Mouse (Mus musculus): ENCODE data around the gene Exoc2. TPM values are rescaled to one million over a fixed set of nuclear protein-coding genes. Genes with fewer than 3 reads are reported as not detected.

Exoc2 gene
- total RNA-seq, 2 experiments from 2014 or later = 33.9 to 36.3 TPM

- DNase-seq (ENCODE audit: low spot score in 2 of 2) = no peak
Observed at GRCm38 (mm10) chr13:30831369-30831768, 142.5 kb downstream of the Exoc2 start.

DNA sequence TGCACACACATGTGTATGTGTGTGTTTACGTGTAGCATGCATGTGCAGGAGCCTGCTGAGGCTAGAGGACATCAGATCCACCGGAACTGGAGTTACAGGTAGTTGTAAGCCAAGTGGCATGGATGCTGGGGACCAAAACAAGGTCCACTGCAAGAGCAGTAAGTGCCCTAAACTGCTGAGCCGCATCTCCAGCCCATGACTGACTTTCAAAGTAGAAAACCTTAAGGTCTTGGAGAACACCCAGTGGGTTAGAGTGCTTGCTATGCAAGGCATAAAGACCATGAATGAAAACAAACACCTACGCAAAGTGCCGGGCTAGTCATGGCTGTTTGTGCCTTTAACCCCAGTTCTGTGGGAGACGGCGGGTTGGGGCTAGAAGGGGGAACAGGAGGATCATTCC lies 147.4 kb downstream of the Exoc2 start:
- no peak for DNase-seq (ENCODE audit: low spot score in 2 of 2)

GRCm38 (mm10) chr13:30824903-30825302 lies 149.0 kb downstream of the Exoc2 start:
- no peak for DNase-seq (ENCODE audit: low spot score in 2 of 2)

DNA sequence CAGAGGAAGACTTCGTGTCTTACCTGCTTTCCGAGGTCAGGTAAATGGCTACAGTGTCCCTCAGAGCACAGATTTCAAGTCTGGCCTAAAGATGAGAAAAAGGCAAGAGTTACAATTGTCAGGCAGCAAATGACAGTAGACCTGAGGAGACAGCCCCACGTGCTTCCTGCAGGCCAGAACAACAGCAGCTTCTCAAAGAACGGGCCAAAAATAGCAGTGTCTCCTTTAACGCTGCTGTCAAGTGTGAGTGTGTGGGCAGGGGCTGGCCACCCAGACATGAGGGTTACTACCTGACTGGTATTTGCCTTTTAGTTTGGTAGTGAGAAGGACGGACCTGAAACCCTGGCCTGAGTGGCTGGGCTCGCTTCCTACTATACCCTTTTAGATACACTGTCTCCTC lies 153.3 kb downstream of the Exoc2 start:
- no peak for DNase-seq (ENCODE audit: low spot score in 2 of 2)

- no peak for DNase-seq (ENCODE audit: low spot score in 2 of 2)
Observed at GRCm38 (mm10) chr13:30819891-30820290, 154.0 kb downstream of the Exoc2 start.

DNA sequence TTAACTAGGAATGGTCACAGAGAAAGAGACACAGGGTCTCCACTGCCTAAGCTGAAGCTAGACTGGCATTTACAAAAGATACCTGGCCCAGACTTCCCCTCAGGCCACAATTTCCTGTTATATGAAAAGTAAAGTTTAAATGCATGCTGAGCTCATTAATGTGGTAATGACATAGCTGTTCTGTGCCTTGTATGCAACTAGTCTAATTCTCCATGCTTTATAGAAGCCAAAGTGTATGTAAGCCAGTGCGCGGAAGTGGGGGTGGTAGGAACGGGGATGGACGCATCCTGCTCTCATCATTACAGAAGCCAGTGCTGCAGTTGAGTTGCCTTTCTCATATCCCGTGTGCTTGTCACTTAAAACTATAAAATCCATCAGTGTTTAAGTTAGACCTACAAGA lies 156.5 kb downstream of the Exoc2 start:
- DNase-seq (ENCODE audit: low spot score in 2 of 2) = no peak

DNA sequence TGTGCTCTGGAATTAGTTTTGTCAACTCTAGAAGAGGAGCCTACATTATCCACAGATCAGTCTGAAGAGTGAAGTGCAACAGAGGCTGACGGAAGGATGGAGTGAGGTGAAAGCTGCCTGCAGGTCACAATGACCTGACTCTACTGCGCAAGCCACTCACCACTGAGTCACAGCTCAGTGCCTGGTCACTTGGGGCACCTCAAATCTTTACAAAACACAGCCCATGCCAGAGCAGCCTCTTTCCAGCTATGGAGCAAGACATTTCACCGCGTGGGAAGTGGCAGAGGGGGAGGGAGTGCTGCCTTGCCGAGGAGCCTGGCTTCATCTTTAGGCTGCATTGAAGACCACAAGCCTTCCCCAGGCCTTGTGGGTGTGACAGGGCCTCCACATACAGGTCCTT lies 159.6 kb downstream of the Exoc2 start:
- no peak for DNase-seq (ENCODE audit: low spot score in 2 of 2)

- DNase-seq (ENCODE audit: low spot score in 2 of 2) = no peak
Observed at GRCm38 (mm10) chr13:30813464-30813863, 160.4 kb downstream of the Exoc2 start.

GRCm38 (mm10) chr13:30809240-30809639 lies 164.7 kb downstream of the Exoc2 start:
- DNase-seq (ENCODE audit: low spot score in 2 of 2) = no peak

- DNase-seq (ENCODE audit: low spot score in 2 of 2) = no peak
Observed at GRCm38 (mm10) chr13:30802336-30802955, 171.4 kb downstream of the Exoc2 start.

DNA sequence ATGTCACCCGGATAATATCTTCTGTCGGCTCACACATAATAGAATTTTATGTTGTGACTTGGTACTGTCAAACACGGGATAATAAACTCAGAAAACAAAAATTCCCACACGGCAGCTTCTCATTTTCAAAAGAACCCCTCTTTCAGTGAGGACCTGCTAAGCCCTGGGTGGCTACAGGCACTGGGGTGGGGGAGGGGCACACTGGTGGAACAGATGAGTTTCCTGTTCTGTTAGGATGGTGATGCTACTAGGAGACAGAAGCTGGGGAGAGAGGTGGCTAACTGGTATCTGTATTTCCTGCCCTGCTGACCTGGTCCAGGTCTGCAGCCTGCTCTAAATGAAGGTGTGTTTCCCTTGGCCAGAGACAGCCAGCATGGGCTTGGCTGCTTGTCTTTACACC lies 172.0 kb downstream of the Exoc2 start:
- DNase-seq (ENCODE audit: low spot score in 2 of 2) = no peak

- no peak for DNase-seq (ENCODE audit: low spot score in 2 of 2)
Observed at GRCm38 (mm10) chr13:30795960-30796359, 177.9 kb downstream of the Exoc2 start.

GRCm38 (mm10) chr13:30793616-30794015 lies 180.3 kb downstream of the Exoc2 start:
- no peak for DNase-seq (ENCODE audit: low spot score in 2 of 2)

DNA sequence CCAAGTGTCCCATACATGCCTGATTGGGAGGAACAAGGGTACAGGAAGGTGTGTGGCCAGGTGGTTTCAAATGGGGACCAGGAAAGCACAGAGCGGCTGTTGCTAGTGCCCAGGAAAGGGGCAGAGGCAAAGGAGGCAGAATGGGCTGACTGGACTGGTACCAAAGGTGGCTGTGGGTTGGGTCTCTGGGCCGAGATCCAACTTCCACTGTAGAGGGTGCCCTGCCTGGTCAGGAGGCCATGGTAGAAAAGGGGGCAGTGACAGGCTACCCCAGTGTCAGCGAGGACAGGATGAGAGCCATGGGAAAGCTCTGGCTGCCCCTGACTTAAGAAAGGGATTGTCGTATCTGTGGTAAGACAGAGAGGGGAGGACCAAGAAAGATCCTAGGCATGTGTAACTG lies 180.7 kb downstream of the Exoc2 start:
- no peak for DNase-seq (ENCODE audit: low spot score in 2 of 2)

DNA sequence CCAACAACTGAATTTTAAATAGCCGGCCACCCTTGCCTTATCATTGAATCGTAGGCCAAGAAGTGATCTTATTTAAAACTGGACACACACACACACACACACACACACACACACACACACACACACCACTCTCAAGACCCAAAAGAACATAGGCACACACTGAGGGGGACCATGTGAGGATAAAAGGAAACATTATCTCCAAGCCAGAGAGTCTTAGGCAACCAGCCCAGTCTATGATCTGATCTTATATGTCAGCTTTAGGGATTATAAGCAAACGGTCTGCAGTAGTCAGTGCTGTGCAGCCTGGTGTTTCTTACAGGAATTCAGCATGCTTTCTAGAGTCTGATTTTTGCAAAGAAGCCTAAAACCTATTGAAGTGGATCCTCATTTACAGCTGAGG lies 181.2 kb downstream of the Exoc2 start:
- no peak for DNase-seq (ENCODE audit: low spot score in 2 of 2)

GRCm38 (mm10) chr13:30792308-30792707 lies 181.6 kb downstream of the Exoc2 start:
- DNase-seq (ENCODE audit: low spot score in 2 of 2) = no peak

GRCm38 (mm10) chr13:30790016-30790415 lies 183.9 kb downstream of the Exoc2 start:
- DNase-seq (ENCODE audit: low spot score in 2 of 2) = no peak

DNA sequence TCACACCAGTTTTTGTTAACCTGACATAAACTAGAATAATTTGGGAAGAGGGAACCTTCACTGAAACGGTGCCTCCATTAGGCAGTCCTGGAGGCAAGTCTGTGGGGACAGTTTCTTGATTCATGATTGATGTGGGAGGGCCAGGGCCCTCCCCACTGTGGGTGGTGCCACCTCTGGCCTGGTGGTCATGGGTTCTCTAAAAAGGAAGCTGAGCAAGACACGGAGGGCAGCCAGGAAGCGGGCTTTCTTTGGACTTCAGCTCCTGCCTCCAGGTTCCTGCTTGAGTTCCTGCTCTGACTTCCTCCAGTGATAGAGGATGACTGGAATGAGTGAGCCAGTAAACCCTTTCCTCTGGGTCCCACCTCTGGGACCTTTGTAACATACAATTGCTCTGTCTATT lies 185.5 kb downstream of the Exoc2 start:
- no peak for DNase-seq (ENCODE audit: low spot score in 2 of 2)

DNA sequence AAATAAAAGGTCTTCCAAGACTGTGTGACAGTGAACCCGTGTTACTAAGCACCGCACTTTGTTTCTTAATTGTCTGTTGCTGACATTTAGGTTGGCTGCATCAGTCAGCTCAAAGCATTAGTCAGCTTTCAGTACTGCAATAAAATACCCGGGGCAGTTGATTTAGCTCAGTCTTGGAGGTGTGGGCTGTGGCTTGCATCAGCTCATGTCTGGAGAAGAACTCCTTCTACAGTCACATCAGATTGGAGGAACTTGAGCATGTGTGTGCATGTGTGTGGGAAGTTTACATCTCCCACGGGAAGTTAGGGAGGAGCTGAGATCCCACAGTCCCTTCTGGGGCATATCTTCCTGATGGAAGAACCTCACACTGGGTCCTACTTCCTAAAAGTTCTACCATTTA lies 185.9 kb downstream of the Exoc2 start:
- no peak for DNase-seq (ENCODE audit: low spot score in 2 of 2)

DNA sequence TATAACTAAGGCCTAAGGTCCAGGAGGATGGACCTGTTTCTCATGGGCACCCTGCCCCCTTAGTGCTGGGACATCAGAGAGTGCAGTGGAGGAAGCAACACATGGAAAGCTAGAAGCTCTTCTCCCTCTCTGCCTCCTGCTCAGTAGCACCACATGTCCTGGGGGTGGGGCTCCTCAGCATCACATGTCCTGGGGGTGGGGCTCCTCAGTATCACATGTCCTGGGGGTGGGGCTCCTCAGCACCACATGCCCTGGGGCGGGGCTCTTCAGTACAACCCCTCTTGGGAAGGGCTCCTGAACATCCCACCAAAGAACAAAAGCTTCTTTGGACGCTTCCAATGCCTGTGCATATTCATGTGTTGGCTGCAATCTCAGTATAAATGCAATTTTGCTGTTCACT lies 186.3 kb downstream of the Exoc2 start:
- no peak for DNase-seq (ENCODE audit: low spot score in 2 of 2)

- DNase-seq (ENCODE audit: low spot score in 2 of 2) = no peak
Observed at GRCm38 (mm10) chr13:30787036-30787320, 186.9 kb downstream of the Exoc2 start.

DNA sequence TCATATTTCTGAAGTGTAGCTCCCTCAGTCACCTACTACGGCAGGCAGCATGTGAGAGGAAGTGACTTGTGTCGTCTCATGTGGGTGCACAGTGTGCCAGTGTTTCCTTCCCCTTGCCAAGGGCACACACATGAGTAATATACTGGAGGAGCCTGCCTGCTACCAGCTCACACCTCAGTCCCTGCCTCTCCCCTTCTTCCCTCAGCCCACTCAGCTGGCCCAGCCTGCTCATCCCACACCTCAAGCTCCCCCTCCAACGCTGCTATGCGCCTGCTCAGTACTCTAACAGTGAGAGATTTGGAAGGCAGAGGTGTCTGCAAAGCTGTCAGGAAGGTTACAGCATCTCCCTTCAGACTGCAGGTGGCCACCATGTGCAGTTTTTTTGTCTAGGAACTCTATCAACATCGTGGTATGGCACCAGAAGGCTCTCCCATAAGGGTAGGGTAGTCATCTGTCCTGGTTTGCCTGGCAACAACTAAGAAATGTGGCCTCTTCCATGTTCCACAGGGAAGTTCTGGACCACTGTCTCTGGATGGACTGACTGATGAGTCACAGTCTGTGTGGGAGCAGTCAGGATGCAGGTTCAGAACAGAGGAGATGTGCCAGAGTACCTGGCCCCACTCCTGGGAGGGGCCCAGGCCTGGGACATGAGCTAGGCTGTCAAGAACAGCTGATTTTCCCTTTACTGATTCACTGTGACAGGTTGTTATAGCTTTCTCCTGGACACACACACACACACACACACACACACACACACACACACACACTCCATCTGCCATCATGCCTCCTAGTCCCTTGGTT lies 187.5 kb downstream of the Exoc2 start:
- no peak for DNase-seq (ENCODE audit: low spot score in 2 of 2)

- DNase-seq (ENCODE audit: low spot score in 2 of 2) = no peak
Observed at GRCm38 (mm10) chr13:30785423-30786040, 188.4 kb downstream of the Exoc2 start.

Data from adrenal gland, postnatal 4 days (tissue).